7 mouse cellular contexts compared by ENCODE assay signal in genomic region chr7:132813416-132814088, GRCm38 (mm10). TPM values are rescaled to one million over a fixed set of nuclear protein-coding genes. Genes with fewer than 3 reads are reported as not detected.
DNase-seq lines count a peak whose midpoint lies in the region; ATAC-seq lines count a peak whose summit lies in the region.

TSS of gene Fam53b (minus strand) at chr7:132813886.

- H3K4me1 ChIP-seq in hindbrain, embryonic 14.5 days (replicated peaks; ENCODE audit: control insufficient read depth, insufficient read depth, low read length) = peaks cover 38% of the 10 kb centered on the region
- H3K4me1 ChIP-seq in megakaryocyte, embryonic 14.5 days = peaks cover 37% of the 10 kb centered on the region

- H3K9me3 ChIP-seq in hindbrain, embryonic 14.5 days (ENCODE audit: control insufficient read depth, low read length) = no peaks in the 10 kb centered on the region
- H3K9me3 ChIP-seq in megakaryocyte, embryonic 14.5 days = no peaks in the 10 kb centered on the region

- DNase-seq in ZHBTc4 (ENCODE audit: low read depth, low spot score) = peak; percentile 77
- peak; percentile 83 to 88 for DNase-seq in cerebellum, postnatal 14 days
- DNase-seq in gastrocnemius, adult 18-20 months (ENCODE audit: low spot score) = peak; percentile 68
- DNase-seq in hindbrain, embryonic 14.5 days (ENCODE audit: low spot score) = peak; percentile 70
- peak in 1 of 2 experiments; percentile 82 for DNase-seq in left cerebral cortex, postnatal 10 days (ENCODE audit: extremely low spot score in 1 of 2, low spot score in 2 of 2)
- peak; percentile 82 for DNase-seq in right cerebral cortex, postnatal 25 days

- H3K27me3 ChIP-seq in hindbrain, embryonic 14.5 days (ENCODE audit: control insufficient read depth, insufficient read depth, low read length) = no peaks in the 10 kb centered on the region
- no peaks in the 10 kb centered on the region for H3K27me3 ChIP-seq in megakaryocyte, embryonic 14.5 days (replicated peaks)

- ATAC-seq in hindbrain, embryonic 14.5 days (ENCODE audit: low FRiP score) = peak; percentile 65

- intact Hi-C loops in left cerebral cortex, postnatal 10 days (cut with DNase I) = loop anchor here (5.0 kb wide), 1 partner anchor 76 kb away; no protein-coding TSS in a partner anchor

- peak within 1 kb of the TSS; percentile 89 for H3K27ac ChIP-seq in hindbrain, embryonic 14.5 days

- WGBS in hindbrain, embryonic 14.5 days = under 1% methylated on average over 84 of the region's 85 CpGs

- H3K4me3 ChIP-seq in hindbrain, embryonic 14.5 days (replicated peaks; ENCODE audit: low read length) = peak within 1 kb of the TSS; percentile 73
- peak within 1 kb of the TSS; percentile 98 for H3K4me3 ChIP-seq in megakaryocyte, embryonic 14.5 days (replicated peaks)

- peak within 1 kb of the TSS; percentile 83 for H3K9ac ChIP-seq in hindbrain, embryonic 14.5 days

- H3K4me2 ChIP-seq in hindbrain, embryonic 14.5 days (replicated peaks) = peak within 1 kb of the TSS; percentile 93

- H3K36me3 ChIP-seq in hindbrain, embryonic 14.5 days (replicated peaks; ENCODE audit: control insufficient read depth, insufficient read depth) = no peaks in the 10 kb centered on the region
- H3K36me3 ChIP-seq in megakaryocyte, embryonic 14.5 days (replicated peaks; ENCODE audit: low read length) = peaks cover 8% of the 10 kb centered on the region

RNA-seq across cellular contexts. Expression of gene Fam53b, which starts in this region (rescaled TPM):
- 10 to 100 TPM; 25.7 to 30.2 TPM for total RNA-seq in gastrocnemius, adult 18-20 months (2021)
- polyA plus RNA-seq in hindbrain, embryonic 14.5 days (2014; fragmentation: Nextera tagmentation; extraction: Ambion mirVana) = 13.3 and 16.6 TPM in 2 replicates
- 10 to 100 TPM; 13.9 to 14.5 TPM for total RNA-seq in left cerebral cortex, postnatal 10 days (2021)
- polyA plus RNA-seq in megakaryocyte, embryonic 14.5 days (2012; ENCODE audit: insufficient read depth, low replicate concordance) = 22.1 and 77.4 TPM in 2 replicates
